Mouse (Mus musculus) megakaryocyte, embryonic 14.5 days (primary cell): Measurements from ENCODE around the gene Slc39a8.

Experiments used
- FLI1 ChIP-seq: IDR thresholded peaks from 2 replicates; pipeline ENCODE4 v1.6.1; 2012; ENCODE audit warnings: low read length, inconsistent platforms, mixed read lengths
- GATA1 ChIP-seq: IDR thresholded peaks from 3 replicates; pipeline ENCODE4 v1.6.1; 2012; ENCODE audit warnings: mixed read lengths, low read length, inconsistent platforms, borderline replicate concordance

- TF ChIP-seq GATA1, result no peak
- TF ChIP-seq FLI1, result no peak
These were observed 20.8 kb downstream of the Slc39a8 start for GRCm38 (mm10) chr3:135845860-135846259.
